Mouse (Mus musculus) embryonic facial prominence, embryonic 12.5 days (tissue): ENCODE measurements around the gene Pradc1. TPM values are rescaled to one million over a fixed set of nuclear protein-coding genes. Genes with fewer than 3 reads are reported as not detected.
"Not testable (repeated sequence)": the region's sequence is repeated elsewhere in the genome, so short reads cannot be mapped to it uniquely, and the experiment has no call there.

ENCODE experiments used
- ATAC-seq: fragments of 200-750 bp; cut with Nextera tagmentation; 2 replicates; pipeline ENCODE4 v1.8.0; 2017; ENCODE audit not compliant: insufficient number of reproducible peaks, insufficient read depth, low FRiP score, low TSS enrichment
- H3K27ac ChIP-seq: fragments of 300-500 bp; sonication (generic); 2 replicates; pipeline ENCODE4 v1.5.1; 2016; ENCODE audit warnings: mild to moderate bottlenecking
- H3K27me3 ChIP-seq: fragments of 300-500 bp; sonication (generic); 2 replicates; pipeline ENCODE4 v1.6.1; 2016; ENCODE audit warnings: mild to moderate bottlenecking, moderate library complexity
- H3K36me3 ChIP-seq: fragments of 300-500 bp; sonication (generic); 2 replicates; pipeline ENCODE4 v1.6.1; 2016; ENCODE audit warnings: mild to moderate bottlenecking
- H3K4me1 ChIP-seq: fragments of 300-500 bp; sonication (generic); 2 replicates; pipeline ENCODE4 v1.6.1; 2016
- H3K4me2 ChIP-seq: fragments of 300-500 bp; sonication (generic); replicated peaks from 2 replicates; pipeline ENCODE4 v1.6.1; 2016; ENCODE audit warnings: mild to moderate bottlenecking, moderate library complexity
- H3K4me3 ChIP-seq: fragments of 300-500 bp; sonication (generic); 2 replicates; pipeline ENCODE4 v1.5.1; 2016; ENCODE audit warnings: mild to moderate bottlenecking
- H3K9ac ChIP-seq: fragments of 300-500 bp; sonication (generic); 2 replicates; pipeline ENCODE4 v1.6.1; 2016; ENCODE audit warnings: mild to moderate bottlenecking, moderate library complexity
- H3K9me3 ChIP-seq: fragments of 300-500 bp; sonication (generic); 2 replicates; pipeline ENCODE4 v1.6.1; 2016; ENCODE audit warnings: mild to moderate bottlenecking, moderate library complexity
- WGBS: fragments of 180-500 bp; shearing (Covaris S2); methylation state at CpG from one replicate; pipeline ENCODE4 v1.1.7; 2016; 5-methylcytosine and 5-hydroxymethylcytosine counted together
- polyA plus RNA-seq: library from polyadenylated mRNA; unstranded; fragments of >200 nt; fragmentation: Nextera tagmentation; extraction: Ambion mirVana; gene quantifications from 2 replicates; pipeline ENCODE4 v1.2.1, GENCODE M21; 2016

Gene Pradc1
- polyA plus RNA-seq, 1 experiment from 2014 or later, result 33.5 TPM

DNA sequence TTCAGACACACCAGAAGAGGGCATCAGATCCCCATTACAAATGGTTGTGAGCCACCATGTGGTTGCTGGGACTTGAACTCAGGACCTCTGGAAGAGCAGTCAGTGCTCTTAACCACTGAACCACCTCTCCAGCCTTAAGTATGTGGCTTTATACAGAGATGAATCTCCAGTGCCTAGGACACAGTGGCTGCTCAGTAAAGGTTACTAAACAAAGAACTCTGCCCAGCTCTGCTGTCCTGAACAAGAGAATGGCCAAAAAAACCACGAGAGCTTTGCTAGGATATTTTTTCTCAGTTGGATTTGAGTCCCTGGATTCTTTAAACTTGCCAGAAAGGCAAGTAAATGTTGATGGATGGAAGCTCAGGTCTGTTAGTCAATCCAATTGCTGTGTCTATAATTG is 1.6 kb downstream of the Pradc1 start:
- not testable (repeated sequence) for ATAC-seq, H3K9me3 ChIP-seq, H3K27ac ChIP-seq, H3K27me3 ChIP-seq, H3K9ac ChIP-seq
- H3K4me3 ChIP-seq, result peak overlapping the region; percentile 74; the same call in 1 of the 2 replicates
- 72% methylated on average over 1 of the region's 1 CpGs for WGBS
- H3K36me3 ChIP-seq, result peaks cover 20% of the 10 kb centered on the region
- H3K4me1 ChIP-seq, result peaks cover 25% of the 10 kb centered on the region
- H3K4me2 ChIP-seq, result peak overlapping the region; percentile 94

DNA sequence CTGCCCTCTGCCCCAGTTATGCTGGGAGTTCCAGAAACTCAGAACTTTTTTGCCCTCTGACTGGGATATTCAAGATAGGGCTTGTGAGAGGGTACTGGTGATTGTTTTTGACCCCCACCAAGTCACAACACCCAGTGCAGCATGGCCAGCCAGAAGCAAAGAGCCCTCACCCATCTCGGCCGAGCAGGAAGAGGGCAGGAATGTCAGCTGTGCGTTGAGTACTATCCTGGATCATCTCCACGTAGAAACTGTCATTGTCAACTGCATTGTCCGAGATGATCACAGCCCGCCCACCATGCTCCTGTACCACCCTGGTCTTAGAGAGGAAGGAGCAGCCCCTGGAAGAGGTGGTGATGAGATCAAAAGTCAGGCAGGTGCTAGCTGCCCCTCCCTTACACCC is 4.4 kb downstream of the Pradc1 start:
- H3K27ac ChIP-seq, result no peak overlapping the region
- WGBS, result 86% methylated on average over 6 of the region's 6 CpGs
- peaks cover 35% of the 10 kb centered on the region for H3K36me3 ChIP-seq

DNA sequence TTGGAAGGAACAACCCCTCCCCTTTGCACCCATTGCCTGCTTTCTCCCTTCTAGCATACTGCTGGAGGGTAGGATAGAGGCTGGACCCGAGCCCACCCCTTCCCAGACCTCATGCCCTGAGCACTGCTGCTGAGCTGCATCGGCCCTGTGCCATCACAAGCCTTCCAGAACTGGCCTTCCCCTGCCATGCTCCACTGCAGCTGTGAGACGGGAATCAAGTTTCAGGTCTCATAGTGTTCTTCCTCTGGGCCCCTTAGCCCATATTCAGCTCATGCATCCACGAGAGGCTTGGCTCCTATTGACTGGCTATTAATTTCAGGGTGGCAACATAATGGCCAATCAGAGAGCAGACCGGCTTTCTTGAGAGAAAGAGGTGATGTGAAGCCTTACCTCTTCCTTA is 6.5 kb downstream of the Pradc1 start:
- ATAC-seq, result no peak

More for the DNA sequence above, 4.4 kb downstream of the Pradc1 start:
- no peaks in the 10 kb centered on the region for H3K9me3 ChIP-seq
- no peak overlapping the region for H3K9ac ChIP-seq
- no peak for ATAC-seq
- 0 out of 2 replicates have a peak, but pooled peaks cover 4% of the 10 kb centered on the region for H3K4me1 ChIP-seq
- H3K4me3 ChIP-seq, result no peak overlapping the region
- no peak overlapping the region for H3K4me2 ChIP-seq
- H3K27me3 ChIP-seq, result no peaks in the 10 kb centered on the region

DNA sequence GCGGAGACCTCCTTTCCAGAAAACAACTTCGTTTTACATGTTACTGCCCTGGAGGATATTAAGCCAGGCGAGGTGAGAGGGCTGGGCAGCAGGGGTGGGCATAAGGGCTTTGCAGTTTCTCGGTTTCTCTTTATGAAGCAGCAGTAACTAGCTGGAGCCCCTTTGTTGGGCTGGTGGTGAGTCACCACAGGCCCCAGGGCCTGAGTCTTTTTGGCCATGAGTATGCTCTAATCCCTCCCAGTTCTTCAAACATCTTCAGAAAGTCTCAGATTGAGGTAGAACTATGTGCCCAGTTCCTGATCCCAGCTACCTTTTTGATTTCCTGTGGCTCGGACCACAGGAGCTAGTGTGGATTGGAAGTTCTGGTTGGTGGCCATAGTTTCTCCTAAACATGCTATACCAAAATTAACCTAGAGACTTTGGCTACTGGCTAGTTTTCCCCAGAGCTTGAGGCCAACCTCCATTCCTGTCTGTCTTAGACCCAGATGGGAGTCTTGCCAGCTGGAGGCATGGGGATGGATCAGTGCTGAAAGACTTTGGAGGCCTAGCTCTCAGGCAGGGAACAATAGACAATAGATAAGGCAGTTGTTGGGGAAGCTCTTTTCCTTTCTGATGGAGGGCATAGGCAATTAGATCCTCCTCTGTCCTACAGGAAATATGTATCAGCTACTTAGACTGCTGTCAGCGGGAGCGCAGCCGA is 7.4 kb downstream of the Pradc1 start:
- no peak overlapping the region for H3K9ac ChIP-seq
- no peaks in the 10 kb centered on the region for H3K9me3 ChIP-seq
- no peak overlapping the region for H3K27ac ChIP-seq
- H3K4me3 ChIP-seq, result no peak overlapping the region
- H3K36me3 ChIP-seq, result peaks cover 57% of the 10 kb centered on the region
- H3K4me1 ChIP-seq, result no peaks in the 10 kb centered on the region
- 85% methylated on average over 8 of the region's 8 CpGs for WGBS
- no peak overlapping the region for H3K4me2 ChIP-seq
- no peaks in the 10 kb centered on the region for H3K27me3 ChIP-seq
- ATAC-seq, result no peak

More for the DNA sequence above, 6.5 kb downstream of the Pradc1 start:
- WGBS, result 66% methylated on average over 5 of the region's 5 CpGs
- H3K4me3 ChIP-seq, result no peak overlapping the region
- H3K9me3 ChIP-seq, result no peaks in the 10 kb centered on the region
- no peak overlapping the region for H3K4me2 ChIP-seq
- no peak overlapping the region for H3K27ac ChIP-seq
- H3K36me3 ChIP-seq, result peaks cover 49% of the 10 kb centered on the region
- H3K4me1 ChIP-seq, result 0 out of 2 replicates have a peak, but pooled peaks cover under 1% of the 10 kb centered on the region
- H3K27me3 ChIP-seq, result no peaks in the 10 kb centered on the region
- no peak overlapping the region for H3K9ac ChIP-seq

DNA sequence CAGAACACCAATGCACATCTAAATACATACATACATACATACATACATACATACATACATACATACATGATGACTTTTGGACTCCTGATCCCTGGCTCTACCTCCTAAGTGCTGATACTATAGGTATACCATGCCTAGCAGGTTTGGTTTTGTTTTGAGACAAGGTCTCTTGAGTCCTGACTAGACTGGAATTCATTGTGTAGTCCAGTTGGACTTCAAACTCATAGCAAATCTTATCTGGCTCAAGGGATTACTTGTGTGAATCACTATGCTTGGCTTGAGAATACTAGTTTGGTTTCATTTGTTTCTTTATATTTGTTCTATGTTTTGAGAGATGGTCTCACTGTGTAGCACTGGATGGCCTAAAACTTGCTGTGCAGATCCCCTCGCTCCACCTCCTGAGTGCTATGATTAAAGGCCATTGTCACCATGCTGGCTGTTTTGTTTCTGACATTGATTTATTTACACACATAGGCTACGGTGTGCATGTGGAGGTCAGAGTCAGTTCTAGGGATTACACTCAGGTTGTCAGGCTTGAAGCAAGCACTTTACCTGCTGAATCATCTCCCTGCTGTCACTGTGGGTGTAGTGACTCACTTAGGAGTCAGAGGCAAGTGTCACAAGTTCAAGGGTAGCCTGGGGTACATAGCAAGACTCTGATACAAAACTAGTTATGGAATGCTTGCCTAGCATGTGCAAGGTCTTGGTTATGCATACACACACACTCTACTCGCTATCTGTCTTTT is 8.1 kb downstream of the Pradc1 start:
- ATAC-seq, result no peak
- H3K9me3 ChIP-seq, result no peaks in the 10 kb centered on the region
- no peak overlapping the region for H3K27ac ChIP-seq
- no peaks in the 10 kb centered on the region for H3K27me3 ChIP-seq
- no peaks in the 10 kb centered on the region for H3K4me1 ChIP-seq
- no peak overlapping the region for H3K9ac ChIP-seq
- WGBS, result 89% methylated on average over 3 of the region's 3 CpGs
- H3K4me2 ChIP-seq, result no peak overlapping the region
- no peak overlapping the region for H3K4me3 ChIP-seq
- H3K36me3 ChIP-seq, result peaks cover 65% of the 10 kb centered on the region

DNA sequence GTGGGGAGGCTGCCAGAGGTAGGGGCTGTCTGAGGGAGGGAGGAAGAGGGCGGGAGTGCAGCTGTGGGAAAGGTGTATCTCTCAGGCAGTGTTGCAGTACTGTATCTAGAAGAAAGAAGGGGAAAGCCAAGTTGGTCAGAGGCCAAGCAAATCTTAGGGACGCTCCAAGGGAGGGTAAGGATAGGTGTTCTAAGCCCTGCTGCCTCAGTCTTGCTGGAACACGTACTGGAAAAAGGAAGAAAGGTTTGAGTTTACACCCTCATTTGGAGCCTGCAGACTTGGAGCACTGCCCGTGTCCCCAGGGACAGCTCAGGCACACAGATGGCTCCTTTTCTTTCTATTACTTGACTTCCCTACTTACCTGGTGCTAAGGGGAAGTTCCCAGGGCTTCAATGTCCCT is 10.6 kb downstream of the Pradc1 start:
- no peak overlapping the region for H3K4me2 ChIP-seq
- H3K27ac ChIP-seq, result no peak overlapping the region
- H3K9me3 ChIP-seq, result no peaks in the 10 kb centered on the region
- H3K36me3 ChIP-seq, result peaks cover 63% of the 10 kb centered on the region
- H3K9ac ChIP-seq, result no peak overlapping the region
- H3K4me1 ChIP-seq, result no peaks in the 10 kb centered on the region
- WGBS, result 84% methylated on average over 4 of the region's 4 CpGs
- no peak overlapping the region for H3K4me3 ChIP-seq
- no peak for ATAC-seq
- no peaks in the 10 kb centered on the region for H3K27me3 ChIP-seq

DNA sequence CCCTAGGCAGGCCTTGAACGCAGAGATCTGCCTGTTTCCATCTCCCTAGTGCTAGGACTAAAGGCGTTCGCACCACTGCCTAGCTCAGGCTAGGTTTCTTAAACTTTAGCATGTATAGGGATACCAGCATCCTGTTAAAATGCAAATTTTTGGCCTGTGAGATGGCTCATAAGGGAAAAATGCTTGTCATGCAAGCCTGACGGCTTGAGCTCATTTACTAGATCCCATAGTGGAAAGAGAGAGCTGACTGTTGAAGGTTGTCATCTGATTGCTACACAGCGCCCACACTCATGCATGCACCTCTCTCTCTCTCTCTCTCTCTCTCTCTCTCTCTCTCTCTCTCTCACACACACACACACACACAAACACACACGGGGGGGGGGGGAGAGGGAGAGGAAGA is 15.1 kb downstream of the Pradc1 start:
- ATAC-seq, result no peak
- H3K4me2 ChIP-seq, result no peak overlapping the region
- H3K9me3 ChIP-seq, result no peaks in the 10 kb centered on the region
- peaks cover 35% of the 10 kb centered on the region for H3K36me3 ChIP-seq
- H3K4me1 ChIP-seq, result peaks cover 8% of the 10 kb centered on the region; the same call in 1 of the 2 replicates
- WGBS, result 86% methylated on average over 5 of the region's 6 CpGs
- no peaks in the 10 kb centered on the region for H3K27me3 ChIP-seq
- H3K4me3 ChIP-seq, result no peak overlapping the region
- H3K9ac ChIP-seq, result no peak overlapping the region
- H3K27ac ChIP-seq, result no peak overlapping the region

DNA sequence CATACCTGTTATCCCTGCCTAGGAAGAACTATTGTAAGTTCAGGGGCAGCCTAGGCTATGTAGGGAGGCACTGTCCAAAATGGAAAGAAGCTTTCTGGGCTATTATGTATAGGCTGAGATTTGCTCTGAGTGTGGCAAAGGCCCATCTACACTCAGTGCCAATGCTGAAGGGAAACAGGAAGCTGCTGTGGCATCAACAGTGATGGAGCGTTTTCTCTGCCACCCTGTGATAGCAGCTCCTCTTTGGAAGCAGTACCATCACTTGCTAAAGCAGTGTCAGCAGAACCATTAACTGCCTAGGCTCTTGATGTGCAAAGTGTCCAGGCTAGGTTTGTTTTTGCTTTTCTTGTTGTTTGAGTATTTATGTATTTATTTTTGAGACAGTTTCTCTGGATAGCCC is 15.6 kb downstream of the Pradc1 start:
- peaks cover 8% of the 10 kb centered on the region; the same call in 1 of the 2 replicates for H3K4me1 ChIP-seq
- no peak overlapping the region for H3K4me3 ChIP-seq
- H3K9ac ChIP-seq, result no peak overlapping the region
- 86% methylated on average over 1 of the region's 1 CpGs for WGBS
- H3K9me3 ChIP-seq, result no peaks in the 10 kb centered on the region
- no peak for ATAC-seq
- no peaks in the 10 kb centered on the region for H3K27me3 ChIP-seq
- H3K36me3 ChIP-seq, result peaks cover 31% of the 10 kb centered on the region
- no peak overlapping the region for H3K4me2 ChIP-seq
- H3K27ac ChIP-seq, result no peak overlapping the region

DNA sequence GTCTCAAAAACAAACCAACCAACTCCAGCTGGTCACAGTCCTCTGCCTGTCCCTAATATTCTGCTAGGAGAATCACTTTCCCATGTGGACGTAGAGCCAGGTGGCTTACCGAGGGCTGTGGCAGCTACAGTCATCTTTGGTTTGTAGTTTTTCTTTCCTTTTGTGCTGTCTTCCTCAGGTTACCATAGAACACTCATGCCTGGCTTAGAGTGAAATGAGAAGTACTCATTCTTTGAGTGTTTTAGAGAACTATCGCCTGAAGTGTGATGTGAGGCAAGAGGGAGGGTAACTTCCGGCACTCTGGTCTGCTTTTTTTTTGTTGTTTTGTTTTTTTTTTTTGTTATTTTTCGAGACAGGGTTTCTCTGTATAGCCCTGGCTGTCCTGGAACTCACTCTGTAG is 17.9 kb downstream of the Pradc1 start:
- Histone ChIP-seq H3K4me1 (peaks cover 8% of the 10 kb centered on the region; the same call in 1 of the 2 replicates), H3K27me3 (no peaks in the 10 kb centered on the region), H3K9me3 (no peaks in the 10 kb centered on the region), H3K36me3 (peaks cover 10% of the 10 kb centered on the region), H3K9ac (no peak overlapping the region), H3K4me3 (no peak overlapping the region), H3K27ac (no peak overlapping the region), H3K4me2 (no peak overlapping the region)
- ATAC-seq, result no peak
- WGBS, result 75% methylated on average over 5 of the region's 5 CpGs

DNA sequence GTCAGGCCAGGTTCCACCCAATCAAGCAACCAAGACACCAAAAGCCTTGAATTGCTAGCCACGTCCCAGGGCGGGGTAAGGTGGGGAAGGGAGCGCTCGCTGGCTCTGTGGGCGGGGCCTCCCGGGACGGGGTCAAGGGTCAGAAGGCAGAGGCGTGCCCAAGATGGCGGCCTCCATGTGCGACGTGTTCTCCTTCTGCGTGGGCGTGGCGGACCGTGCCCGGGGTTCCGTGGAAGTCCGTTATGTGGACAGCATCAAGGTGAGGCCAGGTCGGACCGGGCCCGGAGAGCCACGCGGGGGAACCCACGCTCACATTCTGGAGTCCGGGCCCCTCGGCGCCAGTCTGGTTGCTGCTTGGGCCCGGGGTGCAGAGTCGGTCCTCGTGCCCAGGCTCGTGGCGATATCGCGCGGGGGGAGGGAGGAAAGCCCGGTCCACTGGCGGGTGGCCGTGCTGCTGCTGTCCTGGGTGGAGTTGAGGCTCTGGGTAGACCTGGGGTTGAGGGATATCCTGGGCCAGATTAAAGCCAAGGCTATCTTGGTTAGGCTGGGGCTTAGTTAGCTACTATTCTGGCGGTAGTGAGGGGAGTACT is 19.8 kb downstream of the Pradc1 start, which contains the start of gene Smyd5:
Gene Smyd5 (plus strand): TSS at position 148 of the 590 bp plus-strand sequence.
- ATAC-seq, result peak; percentile 80
- no peaks in the 10 kb centered on the region for H3K36me3 ChIP-seq
- WGBS, result under 1% methylated on average over 39 of the region's 39 CpGs
- peak within 1 kb of the TSS; percentile 85 for H3K4me3 ChIP-seq
- peak within 1 kb of the TSS; percentile 69 for H3K9ac ChIP-seq
- no peaks in the 10 kb centered on the region for H3K9me3 ChIP-seq
- no peak within 1 kb of the TSS for H3K27ac ChIP-seq
- peak within 1 kb of the TSS; percentile 66 for H3K4me2 ChIP-seq
- H3K4me1 ChIP-seq, result peaks cover 8% of the 10 kb centered on the region; the same call in 1 of the 2 replicates
- peaks cover 4% of the 10 kb centered on the region for H3K27me3 ChIP-seq

DNA sequence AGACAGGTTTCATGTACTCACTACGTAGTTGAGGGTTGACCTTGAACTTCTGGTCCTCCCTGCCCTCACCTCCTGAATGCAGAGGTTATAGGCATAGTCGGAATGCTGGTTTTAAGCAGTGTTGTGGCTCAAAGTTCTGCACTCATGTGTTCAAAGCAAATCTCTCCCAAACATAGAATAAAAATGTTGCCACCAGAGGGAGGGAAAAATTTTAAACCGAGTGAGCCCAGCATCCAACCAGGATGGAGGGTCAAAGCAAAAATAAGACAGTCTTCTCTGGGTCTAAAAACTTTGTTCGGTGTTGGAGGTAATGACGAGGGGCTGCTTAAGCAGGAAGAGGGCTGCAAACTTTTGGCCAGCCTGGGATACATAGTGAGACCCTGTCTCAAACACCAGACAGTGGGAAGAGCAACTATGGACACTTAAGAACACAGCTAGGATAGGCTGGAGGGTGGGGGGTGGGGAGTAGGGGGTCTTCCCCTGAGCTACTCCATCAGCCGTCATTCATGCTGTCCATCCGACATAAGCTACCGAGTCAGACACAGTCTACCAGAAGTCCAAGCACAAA is 20.4 kb downstream of the Pradc1 start:
- Histone ChIP-seq H3K36me3 (no peaks in the 10 kb centered on the region), H3K27ac (no peak overlapping the region), H3K9ac (peak overlapping the region; percentile 69), H3K9me3 (no peaks in the 10 kb centered on the region), H3K4me1 (peaks cover 8% of the 10 kb centered on the region; the same call in 1 of the 2 replicates), H3K4me2 (peak overlapping the region; percentile 66), H3K27me3 (peaks cover 7% of the 10 kb centered on the region), H3K4me3 (peak overlapping the region; percentile 85)
- no peak for ATAC-seq
- 46% methylated on average over 8 of the region's 8 CpGs for WGBS
